Mouse (Mus musculus) midbrain, embryonic 12.5 days (tissue): ENCODE data around the gene Lypd6b. TPM values are rescaled to one million over a fixed set of nuclear protein-coding genes. Genes with fewer than 3 reads are reported as not detected.

ENCODE experiments used
- ATAC-seq: fragments of 200-750 bp; cut with Nextera tagmentation; 2 replicates; pipeline ENCODE4 v1.8.0; 2017; ENCODE audit warnings: low read depth, moderate TSS enrichment, moderate library complexity; ENCODE audit not compliant: low FRiP score
- H3K27ac ChIP-seq: fragments of 300-500 bp; sonication (generic); replicated peaks from 2 replicates; pipeline ENCODE4 v1.5.1; 2016; ENCODE audit warnings: mild to moderate bottlenecking
- H3K27me3 ChIP-seq: fragments of 300-500 bp; sonication (generic); 2 replicates; pipeline ENCODE4 v1.6.1; 2016; ENCODE audit warnings: mild to moderate bottlenecking
- H3K36me3 ChIP-seq: fragments of 300-500 bp; sonication (generic); 2 replicates; pipeline ENCODE4 v1.6.1; 2016
- H3K4me1 ChIP-seq: fragments of 300-500 bp; sonication (generic); 2 replicates; pipeline ENCODE4 v1.6.1; 2016
- H3K4me2 ChIP-seq: fragments of 300-500 bp; sonication (generic); replicated peaks from 2 replicates; pipeline ENCODE4 v1.6.1; 2016; ENCODE audit warnings: mild to moderate bottlenecking, moderate library complexity
- H3K4me3 ChIP-seq: fragments of 300-500 bp; sonication (generic); 2 replicates; pipeline ENCODE4 v1.5.1; 2016; ENCODE audit warnings: mild to moderate bottlenecking
- H3K9ac ChIP-seq: fragments of 300-500 bp; sonication (generic); replicated peaks from 2 replicates; pipeline ENCODE4 v1.6.1; 2016; ENCODE audit warnings: mild to moderate bottlenecking, moderate library complexity
- H3K9me3 ChIP-seq: fragments of 300-500 bp; sonication (generic); 2 replicates; pipeline ENCODE4 v1.6.1; 2016; ENCODE audit warnings: mild to moderate bottlenecking
- WGBS: fragments of 180-500 bp; shearing (Covaris S2); methylation state at CpG from one replicate; pipeline ENCODE4 v1.1.7; 2016; 5-methylcytosine and 5-hydroxymethylcytosine counted together
- polyA plus RNA-seq: library from polyadenylated mRNA; unstranded; fragments of >200 nt; fragmentation: Nextera tagmentation; extraction: Ambion mirVana; gene quantifications from 2 replicates; pipeline ENCODE4 v1.2.1, GENCODE M21; 2016

The Lypd6b gene
- polyA plus RNA-seq, 1 experiment from 2014 or later, result 0.89 TPM

GRCm38 (mm10) chr2:49978606-49979005 is 191.1 kb downstream of the Lypd6b start:
- Histone ChIP-seq H3K27ac (no peak overlapping the region), H3K9ac (no peak overlapping the region), H3K4me3 (no peak overlapping the region), H3K4me1 (no peaks in the 10 kb centered on the region), H3K4me2 (no peak overlapping the region), H3K9me3 (no peaks in the 10 kb centered on the region), H3K27me3 (no peaks in the 10 kb centered on the region), H3K36me3 (no peaks in the 10 kb centered on the region)
- WGBS, result 68% methylated on average over 10 of the region's 10 CpGs
- no peak for ATAC-seq

GRCm38 (mm10) chr2:49979991-49980390 is 192.5 kb downstream of the Lypd6b start:
- H3K4me3 ChIP-seq, result no peak overlapping the region

GRCm38 (mm10) chr2:49983021-49983420 is 195.5 kb downstream of the Lypd6b start:
- Histone ChIP-seq H3K4me3 (no peak overlapping the region), H3K36me3 (no peaks in the 10 kb centered on the region), H3K27me3 (no peaks in the 10 kb centered on the region), H3K4me1 (no peaks in the 10 kb centered on the region), H3K27ac (no peak overlapping the region), H3K9me3 (no peaks in the 10 kb centered on the region), H3K4me2 (no peak overlapping the region), H3K9ac (no peak overlapping the region)
- ATAC-seq, result no peak
- 78% methylated on average over 5 of the region's 5 CpGs for whole genome bisulfite sequencing

More at GRCm38 (mm10) chr2:49979991-49980390, 192.5 kb downstream of the Lypd6b start:
- no peaks in the 10 kb centered on the region for H3K27me3 ChIP-seq
- H3K4me1 ChIP-seq, result no peaks in the 10 kb centered on the region
- H3K27ac ChIP-seq, result no peak overlapping the region
- H3K9me3 ChIP-seq, result no peaks in the 10 kb centered on the region
- no peak overlapping the region for H3K9ac ChIP-seq
- no peak for ATAC-seq
- no peaks in the 10 kb centered on the region for H3K36me3 ChIP-seq
- WGBS, result 93% methylated on average over 3 of the region's 3 CpGs
- H3K4me2 ChIP-seq, result no peak overlapping the region

GRCm38 (mm10) chr2:49984780-49985179 is 197.3 kb downstream of the Lypd6b start:
- no peak for ATAC-seq
- Histone ChIP-seq H3K4me3 (no peak overlapping the region), H3K36me3 (no peaks in the 10 kb centered on the region), H3K4me2 (no peak overlapping the region), H3K4me1 (no peaks in the 10 kb centered on the region), H3K9me3 (no peaks in the 10 kb centered on the region), H3K27me3 (no peaks in the 10 kb centered on the region), H3K27ac (no peak overlapping the region), H3K9ac (no peak overlapping the region)
- 80% methylated on average over 3 of the region's 3 CpGs for WGBS

GRCm38 (mm10) chr2:49995841-49996240 is 208.4 kb downstream of the Lypd6b start:
- Histone ChIP-seq H3K9me3 (no peaks in the 10 kb centered on the region), H3K36me3 (no peaks in the 10 kb centered on the region), H3K27me3 (no peaks in the 10 kb centered on the region), H3K27ac (no peak overlapping the region), H3K4me3 (no peak overlapping the region), H3K4me1 (no peaks in the 10 kb centered on the region), H3K4me2 (no peak overlapping the region), H3K9ac (no peak overlapping the region)
- no peak for ATAC-seq
- 91% methylated on average over 4 of the region's 4 CpGs for WGBS

- Histone ChIP-seq H3K9me3 (no peaks in the 10 kb centered on the region), H3K4me3 (no peak overlapping the region), H3K27me3 (no peaks in the 10 kb centered on the region), H3K36me3 (no peaks in the 10 kb centered on the region), H3K9ac (no peak overlapping the region), H3K4me1 (no peaks in the 10 kb centered on the region), H3K4me2 (no peak overlapping the region), H3K27ac (no peak overlapping the region)
- 81% methylated on average over 1 of the region's 1 CpGs for WGBS
- ATAC-seq, result no peak
Measured at GRCm38 (mm10) chr2:49997216-49997615, 209.7 kb downstream of the Lypd6b start.

Other genes with a start within 250 kb of the Lypd6b start
- 131 and 149 TPM in 2 replicates for gene Kif5c, start 168.4 kb upstream of the Lypd6b start, polyA plus RNA-seq